Mouse (Mus musculus) midbrain, embryonic 10.5 days (tissue): ENCODE measurements at regions not wholly inside any gene's neighbourhood (a gene's known extent, or its start where the extent isn't known, plus 50 kb on each side); places are given as distances from the start of the nearest gene placed in this dataset.
A peak's percentile ranks its signal among the peaks of the same experiment; 100 is the strongest.
"Not testable (repeated sequence)": the region's sequence is repeated elsewhere in the genome, so short reads cannot be mapped to it uniquely, and the experiment has no call there.

ENCODE experiments used
- DNase-seq: peaks from one replicate; pipeline ENCODE4 v3.0.0-alpha.2; 2017; ENCODE audit warnings: low spot score
- H3K27ac ChIP-seq: fragments of 300-500 bp; sonication (generic); replicated peaks from 2 replicates; pipeline ENCODE4 v1.5.1; 2016; ENCODE audit warnings: mild to moderate bottlenecking
- H3K27me3 ChIP-seq: fragments of 300-500 bp; sonication (generic); 2 replicates; pipeline ENCODE4 v1.6.1; 2016; ENCODE audit warnings: low read depth, mild to moderate bottlenecking; ENCODE audit not compliant: poor library complexity, severe bottlenecking
- H3K36me3 ChIP-seq: fragments of 300-500 bp; sonication (generic); 2 replicates; pipeline ENCODE4 v1.6.1; 2016; ENCODE audit warnings: mild to moderate bottlenecking, moderate library complexity
- H3K4me1 ChIP-seq: fragments of 300-500 bp; sonication (generic); 2 replicates; pipeline ENCODE4 v1.6.1; 2016
- H3K4me3 ChIP-seq: fragments of 300-500 bp; sonication (generic); 2 replicates; pipeline ENCODE4 v1.5.1; 2016; ENCODE audit warnings: mild to moderate bottlenecking, moderate library complexity
- H3K9me3 ChIP-seq: fragments of 300-500 bp; sonication (generic); replicated peaks from 2 replicates; pipeline ENCODE4 v1.6.1; 2016; ENCODE audit warnings: mild to moderate bottlenecking
- WGBS: fragments of 180-500 bp; shearing (Covaris S2); methylation state at CpG from one replicate; pipeline ENCODE4 v1.1.7; 2016; 5-methylcytosine and 5-hydroxymethylcytosine counted together

DNA sequence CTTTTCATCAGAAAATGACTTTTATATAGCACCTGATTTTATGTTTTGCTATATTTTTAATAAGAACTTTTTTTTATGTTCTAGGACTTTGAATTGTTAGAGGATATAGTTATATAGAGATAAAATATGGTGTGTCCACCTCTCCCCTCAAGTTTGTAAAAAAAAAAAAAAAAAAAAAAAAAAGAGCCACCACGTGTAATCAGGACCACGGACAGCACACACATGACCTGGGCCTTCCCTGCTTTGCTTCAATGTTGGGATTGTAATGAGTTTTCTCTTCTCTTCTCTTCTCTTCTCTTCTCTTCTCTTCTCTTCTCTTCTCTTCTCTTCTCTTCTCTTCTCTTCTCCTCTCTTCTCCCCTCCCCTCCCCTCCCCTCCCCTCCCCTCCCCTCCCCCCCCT is 78.5 kb downstream of the 1700010I14Rik start:
- H3K4me1 ChIP-seq, H3K27me3 ChIP-seq, H3K4me3 ChIP-seq, H3K9me3 ChIP-seq, H3K27ac ChIP-seq, DNase-seq, H3K36me3 ChIP-seq: not testable (repeated sequence)
- WGBS = 19% methylated on average over 2 of the region's 2 CpGs

DNA sequence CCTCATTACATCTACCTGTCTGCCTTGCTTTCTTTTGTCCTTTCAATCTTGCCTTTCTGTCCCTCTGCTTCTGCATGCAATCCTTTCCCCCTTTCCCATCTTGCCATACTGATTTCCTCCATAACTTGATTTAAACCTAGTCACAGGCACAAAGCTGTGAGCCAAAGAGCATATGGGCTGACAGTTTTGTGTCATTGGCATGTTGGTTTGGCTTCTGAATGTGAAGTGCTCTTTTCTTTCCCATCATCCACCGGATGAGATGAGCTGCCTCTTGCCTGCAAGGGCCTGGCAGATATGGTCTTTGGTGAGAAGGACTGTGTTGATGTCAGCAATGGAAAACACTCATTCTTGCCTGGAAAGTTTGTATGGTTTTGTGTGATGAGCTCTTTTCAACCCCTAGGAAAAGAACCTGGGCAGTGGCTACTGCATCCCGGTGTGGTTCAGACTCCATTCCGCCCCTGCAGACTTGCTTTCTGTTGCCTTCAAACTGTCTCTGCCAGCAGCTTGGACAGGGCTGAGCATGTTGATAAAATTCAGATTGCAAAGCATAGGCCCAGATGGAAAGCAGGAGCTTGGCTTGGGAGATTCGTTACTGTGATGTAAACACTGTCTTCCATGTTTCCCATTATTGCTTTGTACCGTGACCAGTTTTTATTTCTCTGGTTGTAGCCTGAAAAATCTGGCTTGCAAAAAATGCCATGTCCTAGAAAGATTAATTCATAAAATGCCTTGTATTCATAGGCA is 80.9 kb downstream of the 1700010I14Rik start:
- no peaks in the 10 kb centered on the region for H3K4me1 ChIP-seq
- 95% methylated on average over 5 of the region's 5 CpGs for WGBS
- H3K9me3 ChIP-seq = no peaks in the 10 kb centered on the region
- no peaks in the 10 kb centered on the region for H3K27me3 ChIP-seq
- no peaks in the 10 kb centered on the region for H3K36me3 ChIP-seq
- H3K4me3 ChIP-seq = no peak overlapping the region
- no peak overlapping the region for H3K27ac ChIP-seq
- DNase-seq = no peak

DNA sequence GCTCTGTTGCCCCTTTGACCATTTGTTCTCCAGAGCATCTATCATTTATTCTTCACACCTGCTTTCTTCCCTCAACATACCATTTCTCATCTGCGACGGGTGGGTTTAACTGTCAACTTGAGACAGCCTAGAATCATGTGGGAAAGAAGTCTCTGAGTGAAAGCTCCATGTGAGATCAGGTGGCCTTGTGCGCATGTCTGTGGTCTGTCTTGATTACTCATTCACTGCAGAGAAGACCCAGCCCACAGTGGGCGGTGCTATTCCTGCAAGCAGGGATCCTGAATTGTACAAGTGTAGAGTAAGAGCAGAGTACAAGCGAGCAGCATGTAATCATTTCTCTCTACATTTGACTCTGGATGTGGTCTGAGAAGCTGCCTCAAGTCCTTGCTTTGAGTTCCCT is 95.5 kb downstream of the 1700010I14Rik start:
- H3K9me3 ChIP-seq = no peaks in the 10 kb centered on the region; the same call in 1 of the 2 replicates
- 94% methylated on average over 5 of the region's 5 CpGs for WGBS
- DNase-seq = no peak
- no peak overlapping the region for H3K4me3 ChIP-seq
- no peaks in the 10 kb centered on the region for H3K4me1 ChIP-seq
- no peaks in the 10 kb centered on the region for H3K27me3 ChIP-seq
- no peaks in the 10 kb centered on the region for H3K36me3 ChIP-seq
- H3K27ac ChIP-seq = no peak overlapping the region

DNA sequence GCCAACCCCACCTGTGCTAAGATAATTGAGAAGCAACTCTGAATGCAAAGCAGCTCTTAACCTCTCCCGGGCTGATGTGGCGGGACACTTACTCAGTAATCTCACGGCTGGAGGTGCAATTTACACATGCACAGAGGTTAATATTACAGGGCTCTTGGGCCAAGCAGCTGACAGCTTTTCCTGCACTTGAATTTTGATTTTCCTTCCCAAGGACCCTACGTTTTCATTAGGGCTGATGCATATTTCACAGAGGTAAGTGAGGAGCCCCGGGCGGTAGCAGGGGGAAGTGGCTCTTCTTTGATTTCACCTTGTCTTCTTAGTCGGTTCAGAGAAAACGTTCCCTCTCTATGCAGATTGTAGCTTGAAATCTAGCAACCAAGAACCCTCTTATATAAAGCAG is 139.7 kb downstream of the 1700010I14Rik start:
- Histone ChIP-seq H3K4me1 (no peaks in the 10 kb centered on the region), H3K36me3 (no peaks in the 10 kb centered on the region), H3K27ac (no peak overlapping the region), H3K9me3 (no peaks in the 10 kb centered on the region), H3K4me3 (no peak overlapping the region), H3K27me3 (no peaks in the 10 kb centered on the region)
- 70% methylated on average over 8 of the region's 8 CpGs for WGBS
- no peak for DNase-seq

DNA sequence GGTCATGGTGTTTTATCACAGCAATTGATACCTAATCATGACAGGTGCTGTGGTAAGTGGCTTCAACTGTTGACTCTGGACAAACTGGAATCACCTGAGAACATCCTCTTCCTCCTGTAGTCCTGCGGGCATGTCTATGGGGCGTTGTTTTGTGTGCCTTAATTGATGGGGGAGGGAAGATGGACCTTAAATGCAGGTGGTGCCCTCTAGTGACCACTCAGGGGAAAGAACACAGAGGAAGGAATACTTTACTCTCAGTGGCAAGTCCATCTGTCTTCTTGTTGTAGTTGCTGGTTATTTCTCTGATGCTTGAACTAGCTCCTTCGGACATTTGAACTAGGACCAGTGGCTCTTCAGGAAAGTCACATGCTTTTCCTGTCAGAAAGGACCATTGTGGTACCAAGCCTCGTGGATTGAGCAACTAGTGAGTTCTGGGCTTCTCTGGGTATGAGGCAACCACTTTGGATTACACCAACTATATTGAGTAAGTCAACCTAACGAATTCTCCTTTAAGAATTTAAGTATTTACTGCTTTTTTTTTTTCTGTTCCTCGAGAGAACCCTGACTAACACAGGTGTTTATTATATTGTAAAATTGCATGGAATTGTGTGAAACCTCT is 157.6 kb downstream of the 1700010I14Rik start:
- H3K4me3 ChIP-seq = no peak overlapping the region
- no peaks in the 10 kb centered on the region for H3K9me3 ChIP-seq
- H3K27ac ChIP-seq = no peak overlapping the region
- no peaks in the 10 kb centered on the region for H3K4me1 ChIP-seq
- 71% methylated on average over 6 of the region's 6 CpGs for WGBS
- H3K36me3 ChIP-seq = no peaks in the 10 kb centered on the region
- no peak for DNase-seq
- no peaks in the 10 kb centered on the region for H3K27me3 ChIP-seq

DNA sequence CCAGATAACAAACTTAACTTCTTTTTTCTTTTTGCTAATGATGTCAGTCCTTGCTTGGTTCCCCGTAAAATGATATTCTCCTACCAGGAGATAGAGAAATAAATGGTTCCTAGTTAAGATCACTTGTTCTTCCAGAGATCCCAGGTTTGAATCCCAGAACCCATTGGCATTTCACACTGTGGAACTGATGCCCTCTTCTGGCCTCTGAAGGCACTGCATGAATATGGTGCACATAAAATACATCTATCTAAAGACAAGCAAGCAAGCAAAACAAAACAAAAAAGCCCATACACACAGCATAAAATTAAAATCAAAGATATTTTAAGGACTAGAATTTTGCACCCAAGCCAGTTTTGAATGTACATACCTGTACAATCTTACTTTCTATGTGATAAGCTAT is 162.5 kb downstream of the 1700010I14Rik start:
- no peak for DNase-seq
- WGBS = 84% methylated on average over 1 of the region's 1 CpGs
- H3K27ac ChIP-seq = no peak overlapping the region

DNA sequence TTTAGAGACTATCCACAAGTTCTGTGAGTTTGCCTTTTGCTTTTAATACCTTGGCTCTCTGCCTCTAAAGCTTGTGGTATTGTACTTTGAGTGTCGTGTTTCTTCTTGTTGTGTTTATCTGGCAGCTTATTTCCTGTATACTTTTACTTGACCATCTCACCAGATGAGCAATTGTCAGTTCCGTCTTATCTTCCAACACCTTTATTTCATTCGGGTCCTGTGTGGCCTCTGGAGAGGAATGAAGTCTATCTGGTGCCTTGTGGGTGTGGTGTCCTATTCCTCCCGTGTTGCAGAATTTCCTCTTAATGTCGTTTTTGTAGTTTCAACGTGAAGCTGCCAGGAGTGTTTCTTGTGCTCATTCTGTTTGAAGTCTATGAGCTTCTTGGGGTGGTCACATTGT is 174.0 kb downstream of the 1700010I14Rik start:
- H3K4me3 ChIP-seq = no peak overlapping the region
- no peaks in the 10 kb centered on the region for H3K9me3 ChIP-seq
- H3K27ac ChIP-seq = no peak overlapping the region
- H3K27me3 ChIP-seq = no peaks in the 10 kb centered on the region
- DNase-seq = no peak
- peaks cover 7% of the 10 kb centered on the region for H3K4me1 ChIP-seq
- no peaks in the 10 kb centered on the region for H3K36me3 ChIP-seq
- WGBS = 88% methylated on average over 6 of the region's 6 CpGs

More for the DNA sequence above, 162.5 kb downstream of the 1700010I14Rik start:
- Histone ChIP-seq H3K4me1 (peaks cover 6% of the 10 kb centered on the region; the same call in 1 of the 2 replicates), H3K4me3 (no peak overlapping the region), H3K36me3 (no peaks in the 10 kb centered on the region), H3K27me3 (no peaks in the 10 kb centered on the region), H3K9me3 (no peaks in the 10 kb centered on the region)

DNA sequence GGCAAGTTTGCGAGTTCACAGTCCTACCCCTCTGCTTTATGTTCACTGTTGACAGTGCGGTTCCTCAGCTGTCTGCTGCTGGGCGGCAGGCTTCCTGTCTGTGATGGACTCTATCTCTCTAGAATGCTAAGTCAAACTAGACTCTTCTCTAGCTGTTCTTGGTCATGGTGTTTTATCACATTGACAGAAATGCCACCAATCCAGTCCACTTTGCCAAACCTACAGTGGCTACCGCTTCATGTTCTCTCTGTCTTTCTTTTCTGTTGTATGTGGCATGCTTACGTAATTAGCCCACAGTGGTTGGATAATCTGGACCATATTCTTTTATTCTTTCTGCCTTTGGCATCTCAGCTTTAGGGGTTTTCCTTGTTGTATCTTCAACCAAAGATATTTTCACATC is 174.5 kb downstream of the 1700010I14Rik start:
- Histone ChIP-seq H3K27me3 (no peaks in the 10 kb centered on the region), H3K4me1 (peaks cover 13% of the 10 kb centered on the region), H3K27ac (no peak overlapping the region), H3K36me3 (no peaks in the 10 kb centered on the region), H3K9me3 (no peaks in the 10 kb centered on the region), H3K4me3 (no peak overlapping the region)
- WGBS = 93% methylated on average over 5 of the region's 5 CpGs
- no peak for DNase-seq

DNA sequence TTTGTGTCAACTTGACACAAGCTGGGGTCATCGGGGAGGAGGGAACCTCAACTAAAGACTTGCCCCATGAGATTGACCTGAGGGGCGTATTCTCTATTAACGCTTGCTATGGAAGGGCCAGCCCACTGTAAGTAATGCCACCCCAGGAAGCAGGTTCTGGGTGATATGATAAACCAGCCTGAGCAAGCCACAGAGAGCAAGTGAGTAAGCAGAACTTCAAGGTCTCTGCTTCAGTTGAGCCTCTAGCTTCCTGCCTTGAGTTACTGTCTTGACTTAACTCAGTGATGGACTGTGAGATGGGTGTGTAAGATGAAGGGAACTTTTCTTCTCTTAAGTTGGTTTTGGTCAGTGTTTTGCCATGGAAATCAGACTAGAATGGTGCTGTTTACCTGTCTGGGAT is 175.2 kb downstream of the 1700010I14Rik start:
- Histone ChIP-seq H3K27me3 (no peaks in the 10 kb centered on the region), H3K9me3 (no peaks in the 10 kb centered on the region), H3K4me1 (peaks cover 19% of the 10 kb centered on the region), H3K27ac (no peak overlapping the region), H3K36me3 (no peaks in the 10 kb centered on the region), H3K4me3 (no peak overlapping the region)
- DNase-seq = no peak
- WGBS = 91% methylated on average over 3 of the region's 3 CpGs

DNA sequence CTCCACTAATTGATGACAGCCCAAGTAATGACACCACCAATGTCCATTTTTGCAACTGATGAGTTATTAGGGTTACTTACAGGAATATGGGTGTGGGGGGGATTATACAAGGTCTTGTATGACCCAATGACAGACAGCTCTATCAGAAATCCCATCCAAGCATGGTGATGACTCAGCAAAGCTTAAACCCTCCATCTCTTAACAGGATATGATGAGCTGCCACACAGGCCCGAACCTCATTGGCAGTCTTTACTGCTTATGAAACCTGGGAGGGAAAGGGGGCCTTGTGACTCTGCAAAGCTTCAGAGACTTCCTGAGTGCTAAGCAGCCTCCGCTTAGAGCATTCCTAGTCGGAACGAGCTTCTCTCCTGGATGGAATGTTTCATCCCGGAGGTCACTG is 176.4 kb downstream of the 1700010I14Rik start:
- Histone ChIP-seq H3K36me3 (no peaks in the 10 kb centered on the region), H3K4me1 (peaks cover 29% of the 10 kb centered on the region), H3K27ac (no peak overlapping the region), H3K9me3 (no peaks in the 10 kb centered on the region), H3K4me3 (no peak overlapping the region), H3K27me3 (no peaks in the 10 kb centered on the region)
- WGBS = 81% methylated on average over 5 of the region's 5 CpGs
- DNase-seq = no peak

DNA sequence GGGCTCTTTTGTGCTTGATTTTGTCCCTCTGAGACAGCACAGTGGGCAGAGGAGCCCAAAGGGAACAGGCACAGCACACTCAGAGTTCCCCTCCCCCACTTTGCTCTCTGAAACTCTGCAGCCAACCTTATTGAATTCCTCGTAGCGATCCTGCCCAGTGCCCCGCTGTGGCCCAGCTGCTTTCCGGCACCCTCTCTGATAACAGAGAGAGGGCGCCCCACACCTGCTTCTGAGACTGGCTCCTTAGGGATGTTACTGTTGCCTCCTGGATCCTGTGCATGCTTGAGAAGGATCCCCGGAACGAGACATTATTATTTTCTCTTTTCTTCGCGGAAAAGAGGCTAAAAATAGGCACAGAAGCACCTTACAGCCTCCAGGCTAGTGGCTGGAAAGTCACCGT is 179.0 kb downstream of the 1700010I14Rik start:
- Histone ChIP-seq H3K9me3 (no peaks in the 10 kb centered on the region), H3K27ac (peak overlapping the region; percentile 89), H3K36me3 (no peaks in the 10 kb centered on the region), H3K4me1 (peaks cover 40% of the 10 kb centered on the region), H3K27me3 (no peaks in the 10 kb centered on the region; the same call in 1 of the 2 replicates), H3K4me3 (peak overlapping the region; percentile 61)
- under 1% methylated on average over 10 of the region's 10 CpGs for WGBS
- DNase-seq = peak; percentile 72

DNA sequence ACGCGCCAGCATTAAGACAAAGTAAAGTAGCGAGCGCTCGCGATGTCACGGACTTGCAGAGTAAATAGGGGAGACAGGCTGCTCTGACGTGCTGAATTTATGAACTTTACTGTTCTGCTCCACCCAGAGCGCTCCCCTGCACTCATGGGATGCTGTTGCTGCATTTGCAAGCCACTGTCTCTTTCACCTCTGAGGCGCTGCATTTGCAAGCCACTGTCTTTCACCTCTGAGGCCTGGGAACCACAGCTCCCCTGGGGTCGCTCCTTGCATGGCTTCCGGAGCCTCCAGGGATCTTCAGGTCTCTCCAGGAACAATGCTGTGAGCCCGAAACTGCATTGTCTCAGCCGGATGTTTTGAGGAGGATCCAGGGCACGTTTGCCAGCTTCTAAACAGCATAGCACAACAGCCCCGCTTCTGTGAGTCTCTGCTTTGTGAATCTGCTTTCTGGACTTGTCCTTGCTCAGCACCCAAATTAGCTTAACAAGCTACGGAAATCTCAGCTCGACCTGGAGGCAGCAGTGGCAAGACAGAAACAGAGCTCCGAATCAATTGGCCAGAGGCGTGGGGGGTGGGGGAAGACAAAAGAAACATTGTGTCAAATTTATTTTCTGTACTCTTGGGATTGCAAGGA is 179.6 kb downstream of the 1700010I14Rik start:
- under 1% methylated on average over 20 of the region's 20 CpGs for WGBS

DNA sequence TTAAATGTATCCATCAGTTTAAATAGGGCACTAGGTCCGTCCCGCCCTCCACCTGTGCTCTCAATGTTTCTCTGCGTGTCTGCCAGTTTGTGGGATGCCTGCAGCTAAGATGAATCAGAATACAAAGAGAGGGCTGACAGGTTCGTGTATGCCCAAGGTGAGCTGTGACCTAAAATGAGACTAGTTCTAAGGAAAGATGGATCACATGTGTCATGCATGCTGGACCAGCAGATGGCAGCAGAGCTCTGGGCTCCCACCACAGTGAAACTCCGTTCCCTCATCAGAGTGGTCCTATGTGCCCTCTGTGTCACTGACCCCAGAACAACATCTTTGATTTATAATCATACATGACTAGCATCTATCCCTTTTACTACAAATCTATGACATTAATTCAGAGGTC is 180.3 kb downstream of the 1700010I14Rik start:
- H3K27ac ChIP-seq = peak overlapping the region; percentile 89
- DNase-seq = peak; percentile 82
- 0% methylated on average over 5 of the region's 5 CpGs for WGBS
- no peaks in the 10 kb centered on the region for H3K9me3 ChIP-seq
- no peaks in the 10 kb centered on the region; the same call in 1 of the 2 replicates for H3K27me3 ChIP-seq
- H3K4me1 ChIP-seq = peaks cover 40% of the 10 kb centered on the region
- H3K36me3 ChIP-seq = no peaks in the 10 kb centered on the region
- H3K4me3 ChIP-seq = peak overlapping the region; percentile 61

More for the DNA sequence above, 179.6 kb downstream of the 1700010I14Rik start:
- H3K9me3 ChIP-seq = no peaks in the 10 kb centered on the region
- H3K4me3 ChIP-seq = peak overlapping the region; percentile 61
- peaks cover 40% of the 10 kb centered on the region for H3K4me1 ChIP-seq
- DNase-seq = peak; percentile 56
- no peaks in the 10 kb centered on the region for H3K36me3 ChIP-seq
- H3K27me3 ChIP-seq = no peaks in the 10 kb centered on the region; the same call in 1 of the 2 replicates
- H3K27ac ChIP-seq = peak overlapping the region; percentile 89
